Mouse (Mus musculus): ENCODE measurements at regions not wholly inside any gene's neighbourhood (a gene's known extent, or its start where the extent isn't known, plus 50 kb on each side); places are given as distances from the start of the nearest gene placed in this dataset.

GRCm38 (mm10) chr13:43908041-43908644 lies 123.6 kb downstream of the Cd83 start:
- in situ Hi-C loops (cut with MboI, MseI) = no loop called here

DNA sequence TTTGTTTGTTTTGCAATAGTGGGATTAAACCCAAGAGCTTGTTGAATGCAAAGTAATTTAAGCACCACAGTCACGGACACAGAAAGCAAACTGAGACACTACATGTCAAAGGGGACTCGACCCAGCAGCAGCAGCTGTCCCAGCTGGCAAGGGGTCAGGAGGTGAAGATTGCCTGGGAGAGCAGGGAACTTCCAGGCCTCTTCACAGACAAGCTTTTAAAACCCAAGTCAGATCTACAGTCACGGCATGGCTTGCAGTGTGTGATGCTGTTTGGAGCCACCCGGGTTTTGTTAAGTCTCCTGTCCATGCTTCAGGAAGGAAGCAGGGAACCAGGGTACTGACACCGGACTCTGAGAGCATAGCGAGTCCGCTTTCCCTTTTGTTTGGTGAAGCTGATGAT lies 125.4 kb downstream of the Cd83 start:
- in situ Hi-C loops (cut with MboI, MseI) = no loop called here

DNA sequence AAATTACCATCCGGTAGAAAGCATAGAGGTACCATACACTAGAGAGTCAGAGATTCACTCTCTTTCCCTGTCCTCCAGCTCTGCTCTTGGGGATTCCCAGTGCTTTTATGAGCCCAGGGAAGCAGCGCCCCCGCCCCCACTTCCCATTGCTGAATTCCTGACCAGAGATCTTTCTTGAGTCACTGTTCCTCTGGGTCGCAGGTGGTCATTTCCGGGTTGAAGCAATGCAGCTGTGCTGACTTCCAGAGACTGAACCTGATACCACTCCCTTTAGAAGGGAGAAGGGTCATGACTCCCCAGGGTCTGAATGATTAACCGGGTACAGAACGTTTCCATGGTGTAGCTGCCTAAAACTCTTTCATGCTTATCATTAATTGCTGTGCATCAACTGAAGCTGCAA lies 128.9 kb downstream of the Cd83 start:
- in situ Hi-C loops (cut with MboI, MseI) = no loop called here

GRCm38 (mm10) chr13:43919781-43920420 lies 135.3 kb downstream of the Cd83 start:
- in situ Hi-C loops (cut with MboI, MseI) = loop anchor here in 1 of 2 experiments (10.0 kb wide), 1 partner anchor 1565 kb away; no protein-coding TSS in a partner anchor

DNA sequence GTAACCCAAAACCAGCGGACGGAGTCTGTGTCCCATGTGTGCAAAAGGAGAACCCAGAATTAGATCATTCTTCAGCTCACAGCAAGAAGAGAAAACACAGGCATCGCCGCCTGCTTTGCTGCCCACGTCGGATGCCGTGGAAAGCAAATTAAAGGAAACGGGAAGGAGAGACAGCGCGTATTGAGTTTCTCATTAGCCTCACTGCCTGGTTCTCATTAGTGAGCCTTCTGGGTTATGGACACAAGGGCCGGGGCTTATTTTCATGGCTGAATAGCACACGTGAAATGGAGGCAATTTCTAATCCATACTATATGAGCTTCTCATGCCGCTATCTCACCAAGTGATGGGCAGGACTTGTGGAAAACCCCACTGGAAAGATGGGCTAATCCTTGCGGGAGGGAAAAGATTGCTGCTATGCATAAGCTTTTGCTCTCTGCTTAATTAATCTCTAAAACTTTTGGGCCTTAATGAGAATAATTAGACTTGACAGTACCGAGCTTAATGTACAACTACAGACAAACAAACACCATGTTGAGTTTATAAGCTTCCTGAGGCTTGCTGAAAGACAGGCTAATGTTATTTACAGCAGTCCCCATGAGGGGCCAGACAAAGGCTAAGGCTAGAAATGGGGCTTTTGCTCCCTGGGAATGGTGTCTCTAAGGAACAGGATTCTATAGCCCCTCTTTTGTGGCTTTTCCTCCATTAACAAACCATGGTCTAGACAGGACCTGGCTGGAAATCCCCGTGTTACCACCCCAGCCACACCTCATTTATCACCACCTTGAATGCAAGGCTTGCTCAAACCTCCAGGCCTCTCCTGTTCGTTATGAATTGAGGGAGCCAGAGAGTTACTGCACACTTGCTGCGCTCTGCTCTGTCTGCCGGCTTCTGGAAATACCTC lies 145.8 kb downstream of the Cd83 start:
- in situ Hi-C loops (cut with MboI, MseI) = no loop called here

- in situ Hi-C loops (cut with MboI, MseI) = no loop called here
These were observed 148.4 kb downstream of the Cd83 start for GRCm38 (mm10) chr13:43932946-43933345.

GRCm38 (mm10) chr13:43935284-43935683 lies 150.7 kb downstream of the Cd83 start:
- in situ Hi-C loops (cut with MboI, MseI) = no loop called here

- in situ Hi-C loops (cut with MboI, MseI) = no loop called here
These were observed 151.9 kb downstream of the Cd83 start for GRCm38 (mm10) chr13:43936504-43936903.

DNA sequence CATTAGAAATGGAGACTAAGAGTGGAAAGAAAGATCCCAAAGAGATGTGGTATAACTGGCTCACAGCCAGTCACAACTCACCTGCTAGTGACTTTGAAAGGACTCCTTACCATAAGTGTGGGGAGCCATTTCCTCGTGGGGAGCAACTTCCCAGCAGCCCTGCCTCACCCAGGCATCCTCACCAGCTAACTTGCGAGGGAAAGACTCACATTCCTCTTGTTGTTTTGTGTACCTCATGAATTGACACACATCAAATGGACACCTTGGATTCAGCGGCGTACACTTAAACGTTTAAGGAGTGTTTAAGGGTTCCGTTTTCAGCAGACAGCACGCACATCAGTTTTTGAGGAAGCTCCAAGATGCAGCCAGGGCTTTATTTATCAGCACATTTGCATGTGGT lies 154.0 kb downstream of the Cd83 start:
- in situ Hi-C loops (cut with MboI, MseI) = no loop called here

GRCm38 (mm10) chr13:43939375-43939774 lies 154.8 kb downstream of the Cd83 start:
- in situ Hi-C loops (cut with MboI, MseI) = no loop called here

- in situ Hi-C loops (cut with MboI, MseI) = no loop called here
These were observed 157.2 kb downstream of the Cd83 start for GRCm38 (mm10) chr13:43941731-43942130.

DNA sequence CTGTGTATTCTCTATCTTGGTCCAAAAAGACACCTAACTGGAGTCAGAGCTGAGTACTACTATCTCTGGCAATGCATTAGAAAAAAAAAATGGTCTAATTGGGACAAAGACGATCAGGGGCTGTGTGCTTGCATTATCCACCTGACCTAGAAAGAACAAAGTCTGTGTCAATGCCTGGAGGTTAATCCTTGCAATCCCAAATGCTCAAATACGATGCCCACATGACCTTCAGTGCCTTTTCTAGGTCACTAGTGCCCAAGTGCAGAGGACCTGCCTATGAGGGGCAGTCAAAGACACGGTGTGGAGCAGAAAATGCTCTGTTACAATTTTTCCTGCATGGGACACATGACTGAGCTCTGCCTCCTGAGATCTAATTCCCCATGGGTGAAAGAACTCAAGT lies 164.0 kb downstream of the Cd83 start:
- in situ Hi-C loops (cut with MboI, MseI) = no loop called here

DNA sequence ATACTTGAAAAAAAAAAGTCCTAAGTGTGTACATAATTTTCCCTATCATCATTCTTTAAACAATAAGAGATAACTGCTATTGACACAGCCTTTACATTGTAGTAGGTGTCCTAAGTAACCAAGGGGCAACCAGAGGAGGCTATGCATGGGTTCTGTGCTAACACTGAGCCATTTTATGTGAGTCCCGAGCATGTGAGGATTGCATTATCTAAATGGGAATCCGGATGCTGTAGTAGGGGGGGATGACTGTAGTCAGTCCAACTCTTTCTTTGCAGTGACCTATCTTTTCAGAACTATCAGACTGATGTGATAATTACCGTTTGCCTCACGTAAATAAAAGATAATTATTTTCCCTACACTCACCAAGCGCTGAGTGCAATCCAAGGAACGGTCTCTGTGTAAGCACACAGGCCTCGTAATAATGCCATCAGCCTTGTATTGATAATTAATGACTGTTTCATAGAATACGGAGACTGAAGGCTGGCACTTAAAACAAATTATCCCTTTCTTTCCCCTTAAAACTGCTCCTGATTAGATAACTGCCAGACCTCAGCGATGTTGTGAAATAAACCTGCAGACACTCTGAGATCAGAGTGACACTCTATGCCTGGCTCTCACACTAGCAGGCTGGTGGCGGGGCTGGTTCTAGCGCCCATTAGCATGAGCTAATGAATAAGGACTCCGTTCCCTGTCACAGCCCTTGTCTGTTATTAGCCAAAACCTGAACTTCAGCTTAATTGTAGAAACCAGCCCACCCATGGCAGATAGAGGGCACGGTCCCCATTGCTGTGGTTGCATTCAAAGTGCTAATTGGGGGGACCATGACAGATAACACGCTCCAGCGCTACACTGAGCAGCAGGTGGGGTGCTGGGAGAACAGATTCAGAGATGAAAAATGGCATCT lies 165.4 kb downstream of the Cd83 start:
- in situ Hi-C loops (cut with MboI, MseI) = no loop called here

DNA sequence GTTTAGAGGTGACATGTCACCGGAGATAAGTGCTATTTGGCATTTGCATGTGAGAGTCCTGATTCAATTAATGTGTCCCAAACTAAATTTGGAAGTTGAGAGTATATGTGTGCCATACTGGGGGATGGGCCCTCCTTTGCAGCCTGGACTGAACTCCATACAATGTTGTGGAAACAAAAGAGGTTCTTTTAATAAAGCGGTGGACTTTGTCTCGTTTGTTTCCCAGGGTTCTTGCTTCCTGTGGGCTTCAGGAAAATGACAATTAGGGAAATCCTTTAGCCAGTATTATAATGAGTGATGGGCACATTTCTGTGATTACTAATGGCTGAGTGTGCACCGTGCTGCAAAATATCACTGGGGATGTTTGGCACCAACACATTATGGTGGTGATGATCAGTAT lies 167.9 kb downstream of the Cd83 start:
- in situ Hi-C loops (cut with MboI, MseI) = no loop called here

- in situ Hi-C loops (cut with MboI, MseI) = no loop called here
These were observed 168.5 kb downstream of the Cd83 start for GRCm38 (mm10) chr13:43952972-43953592.

DNA sequence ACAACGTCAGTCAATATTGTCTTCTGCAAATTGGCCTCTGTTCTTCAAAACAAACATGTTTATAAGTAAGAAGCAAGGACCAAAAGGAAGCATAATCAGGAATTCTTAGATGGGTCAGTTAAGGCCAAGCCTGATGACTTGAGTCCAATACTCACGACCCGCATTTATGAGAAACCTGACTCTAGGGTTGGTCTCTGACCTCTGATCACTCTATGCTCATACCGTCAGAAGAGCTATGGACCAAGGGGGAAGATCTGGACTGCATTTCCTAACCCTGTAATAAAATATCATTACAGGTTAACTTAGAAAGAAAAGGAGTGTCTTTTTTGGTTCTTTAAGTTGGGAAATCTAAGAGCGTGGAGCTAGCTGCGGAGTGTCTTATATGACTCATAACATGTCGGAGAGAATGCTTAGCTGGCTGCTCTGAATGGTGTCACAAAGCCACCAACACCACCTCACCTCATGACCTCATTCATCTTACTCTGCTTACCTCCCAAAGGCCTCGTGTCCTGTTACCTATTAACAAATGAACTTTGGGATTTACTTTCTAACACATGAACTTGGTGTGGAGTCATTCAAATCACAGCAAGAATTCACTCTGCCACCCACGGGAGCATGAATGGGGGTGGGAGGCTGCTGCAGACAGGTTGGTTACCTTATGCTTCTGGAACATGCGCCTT lies 170.3 kb downstream of the Cd83 start:
- in situ Hi-C loops (cut with MboI, MseI) = no loop called here

DNA sequence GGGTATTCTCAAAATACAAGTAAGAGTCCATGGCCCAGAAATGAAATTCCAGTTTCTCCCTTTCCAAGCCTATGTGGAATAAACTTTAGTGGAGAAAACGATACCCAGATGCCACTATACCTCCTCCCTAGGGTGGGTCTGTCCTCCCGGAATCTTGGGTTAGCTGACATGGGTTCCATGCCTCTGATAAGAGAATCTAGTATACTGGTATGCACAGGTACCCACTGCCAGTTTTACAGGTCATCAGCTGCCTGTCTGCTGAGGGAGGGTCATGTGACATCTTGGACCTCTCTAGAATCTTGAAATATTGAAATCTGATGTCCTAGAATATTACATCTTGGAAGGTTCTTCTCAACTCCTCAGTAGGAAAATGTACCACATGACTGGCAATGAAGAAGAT lies 172.5 kb downstream of the Cd83 start:
- in situ Hi-C loops (cut with MboI, MseI) = no loop called here

DNA sequence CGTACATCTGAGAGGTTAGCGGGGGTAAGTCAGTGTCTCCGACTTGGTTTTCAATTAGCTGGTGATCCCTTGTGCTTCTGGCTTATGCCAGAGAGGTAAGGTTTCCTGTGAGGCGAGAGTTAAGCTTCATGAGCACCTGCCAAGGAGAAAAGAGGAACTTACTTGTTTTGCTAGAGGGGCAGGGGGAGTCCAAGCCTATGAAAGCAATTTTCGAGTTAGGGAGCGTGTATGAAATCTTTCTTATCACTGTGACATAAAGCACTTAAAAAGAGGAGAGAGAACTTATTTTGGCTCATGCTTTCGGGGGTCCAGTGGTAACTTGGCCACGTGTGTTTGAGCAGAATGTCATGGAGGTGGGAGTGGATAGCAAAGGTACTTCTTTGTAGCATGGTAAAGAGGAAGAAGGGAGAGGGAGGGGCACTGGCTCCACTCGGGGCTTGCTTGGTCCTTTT lies 174.6 kb downstream of the Cd83 start:
- in situ Hi-C loops (cut with MboI, MseI) = no loop called here

GRCm38 (mm10) chr13:43961047-43961690 lies 176.6 kb downstream of the Cd83 start:
- in situ Hi-C loops (cut with MboI, MseI) = no loop called here

GRCm38 (mm10) chr13:43961987-43962386 lies 177.4 kb downstream of the Cd83 start:
- in situ Hi-C loops (cut with MboI, MseI) = no loop called here

Data from T-helper 17 cell (primary cell).